Mouse (Mus musculus) kidney, adult 11 months (tissue): ENCODE measurements around the gene Efcab2.

ENCODE experiments used
- DNase-seq: peaks from one replicate; pipeline ENCODE4 v3.0.0; 2022

Gene Efcab2

GRCm38 (mm10) chr1:178485868-178486220 is 80.0 kb downstream of the Efcab2 start:
- DNase-seq, result no peak

DNA sequence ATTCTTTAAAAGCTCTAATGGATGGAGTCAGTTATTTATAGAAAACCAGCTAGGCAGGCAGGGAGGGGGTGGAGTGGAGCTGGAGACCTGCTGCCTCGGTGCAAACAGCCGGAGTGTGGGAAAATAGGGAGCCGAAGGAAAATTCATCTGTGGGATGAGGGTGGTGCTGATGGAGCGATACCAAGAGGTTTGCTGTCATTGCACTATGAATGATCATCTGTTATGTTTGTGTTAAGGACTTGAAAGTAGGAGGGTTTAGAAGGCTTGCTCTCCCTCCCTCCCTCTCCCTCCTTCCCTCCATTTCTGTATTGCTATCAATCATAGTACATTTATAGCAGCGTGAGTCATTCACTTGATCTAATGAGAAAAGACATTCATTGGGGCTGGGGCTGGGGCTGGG is 80.9 kb downstream of the Efcab2 start:
- DNase-seq, result no peak

DNA sequence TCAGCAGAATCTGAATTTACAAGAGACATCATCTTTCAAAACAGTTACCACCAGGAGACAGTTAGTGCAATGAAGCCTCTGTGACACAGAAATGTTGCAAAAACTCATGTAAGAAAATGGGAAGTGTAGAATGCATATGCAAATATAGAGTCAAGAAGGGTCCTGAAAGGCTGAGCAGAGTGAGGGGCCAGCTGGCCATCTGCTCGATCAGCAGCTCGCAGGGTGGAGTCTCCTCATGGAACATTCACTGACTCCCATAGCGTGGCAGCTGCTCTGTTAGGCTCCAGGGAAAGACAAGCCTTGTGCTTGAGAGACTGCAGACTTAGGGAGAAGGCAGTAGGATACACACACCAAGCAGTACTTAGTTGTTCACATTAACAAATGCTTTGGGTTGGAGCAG is 83.2 kb downstream of the Efcab2 start:
- DNase-seq, result no peak

- no peak for DNase-seq
Observed at GRCm38 (mm10) chr1:178491733-178492132, 85.8 kb downstream of the Efcab2 start.

- DNase-seq, result no peak
Observed at GRCm38 (mm10) chr1:178492493-178492892, 86.6 kb downstream of the Efcab2 start.

GRCm38 (mm10) chr1:178496186-178496585 is 90.3 kb downstream of the Efcab2 start:
- no peak for DNase-seq

DNA sequence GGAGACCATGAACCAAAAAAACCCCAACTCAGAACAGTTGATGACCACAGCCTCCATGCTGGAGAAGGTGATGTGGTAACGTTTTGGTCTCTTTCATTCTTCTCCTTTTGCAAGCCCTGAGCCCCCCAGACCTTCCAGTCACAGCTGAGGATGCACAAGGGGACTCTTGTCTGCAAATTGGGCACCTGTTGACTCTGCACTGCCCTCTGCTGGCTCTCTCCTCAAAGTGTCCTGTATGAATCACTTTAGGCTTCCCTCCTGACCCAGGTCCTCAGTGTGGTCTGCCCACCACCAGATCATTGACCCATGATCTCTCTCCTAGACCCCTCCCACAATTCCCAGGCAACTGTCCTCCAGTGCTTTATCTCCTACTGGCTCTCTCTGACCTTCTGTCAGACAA is 91.0 kb downstream of the Efcab2 start:
- no peak for DNase-seq

DNA sequence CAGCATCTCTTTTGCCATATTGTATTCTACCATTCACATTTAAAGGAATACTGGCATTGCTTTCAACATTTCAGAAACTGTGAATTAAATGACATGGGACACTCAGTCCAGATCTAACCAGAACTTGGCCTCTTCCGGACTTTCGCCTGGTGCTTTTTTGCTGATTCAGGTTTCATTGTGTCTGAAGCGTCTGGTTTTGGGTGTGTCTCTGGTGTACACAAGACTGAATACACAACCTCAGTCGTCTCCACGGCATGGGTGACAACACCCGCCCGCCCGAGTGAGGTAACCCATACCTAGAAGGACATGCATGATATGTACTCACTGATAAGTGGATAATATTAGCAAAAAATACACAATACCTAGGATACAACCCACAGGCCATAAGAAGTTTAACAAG is 101.1 kb downstream of the Efcab2 start:
- no peak for DNase-seq

DNA sequence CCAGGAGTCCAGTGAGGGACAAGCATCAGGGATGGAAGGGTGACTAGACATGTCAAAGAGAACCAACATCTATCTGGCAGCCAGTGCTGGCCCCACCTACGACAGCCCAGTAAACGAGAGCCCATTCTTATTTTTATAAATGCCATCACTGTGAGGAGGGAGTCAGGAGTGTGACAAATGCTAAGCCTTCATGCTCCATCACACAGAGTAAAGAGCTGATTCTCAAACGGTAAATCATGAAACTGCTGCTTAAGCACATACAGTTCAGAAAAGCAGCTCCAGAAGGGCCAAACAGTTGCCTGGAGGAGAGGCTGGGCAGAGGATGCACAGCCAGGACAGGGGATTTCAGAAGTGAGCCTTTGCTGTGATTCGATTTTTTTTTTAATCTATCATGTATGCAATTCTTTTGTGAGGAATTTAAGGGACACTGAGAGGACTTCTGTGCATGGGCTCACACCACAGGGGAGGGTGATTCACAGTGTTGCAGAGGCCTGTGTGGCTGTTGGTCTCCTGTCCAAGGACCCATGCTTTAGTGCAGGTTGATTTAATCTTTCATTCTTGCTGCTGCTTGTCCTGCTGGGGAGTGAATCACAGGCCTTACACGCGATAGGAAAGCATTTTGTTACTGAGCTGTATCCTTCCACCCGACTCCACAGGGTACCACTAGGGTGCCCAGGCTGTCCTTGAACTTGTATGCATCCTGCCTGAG is 106.6 kb downstream of the Efcab2 start:
- DNase-seq, result no peak

DNA sequence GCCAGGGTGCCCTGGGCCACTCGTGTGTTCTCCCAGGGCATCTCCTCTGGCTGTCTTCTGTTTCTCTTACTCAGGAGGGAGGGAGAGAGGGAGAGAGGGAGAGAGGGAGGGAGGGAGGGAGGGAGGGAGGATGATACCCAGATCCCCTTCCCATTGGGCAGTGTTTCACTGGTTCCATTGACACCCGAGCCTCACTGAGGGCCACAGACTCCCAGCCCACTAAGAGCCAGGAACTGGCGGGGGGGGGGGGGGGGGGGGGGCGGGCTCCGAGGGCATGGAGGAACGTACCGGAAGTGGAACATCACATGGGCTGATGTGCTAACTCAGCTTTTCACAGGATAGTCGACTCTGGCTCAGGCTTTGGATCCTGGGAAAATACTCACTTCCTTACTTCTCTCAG is 108.1 kb downstream of the Efcab2 start:
- DNase-seq, result no peak

- no peak for DNase-seq
Observed at GRCm38 (mm10) chr1:178515839-178516238, 110.0 kb downstream of the Efcab2 start.

- DNase-seq, result no peak
Observed at GRCm38 (mm10) chr1:178522389-178522788, 116.5 kb downstream of the Efcab2 start.

- DNase-seq, result no peak
Observed at GRCm38 (mm10) chr1:178523152-178523551, 117.3 kb downstream of the Efcab2 start.

DNA sequence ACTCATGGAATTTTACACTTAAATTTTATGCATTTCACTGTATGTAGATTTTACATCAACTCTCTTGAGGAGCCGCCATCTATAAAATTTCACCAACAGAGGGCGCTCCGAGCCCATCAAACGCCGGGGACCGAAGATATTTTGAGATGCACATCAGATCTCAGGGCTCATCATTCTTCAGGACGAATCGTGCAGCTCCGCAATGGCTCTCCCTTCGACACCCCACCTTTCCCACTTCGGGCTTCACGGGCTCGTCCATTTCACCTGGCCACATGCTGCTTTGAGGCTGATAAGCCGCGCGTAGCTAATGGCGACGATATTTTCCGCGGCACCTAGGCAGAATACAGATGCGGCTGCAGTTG is 121.3 kb downstream of the Efcab2 start:
- peak; percentile 46 for DNase-seq

DNA sequence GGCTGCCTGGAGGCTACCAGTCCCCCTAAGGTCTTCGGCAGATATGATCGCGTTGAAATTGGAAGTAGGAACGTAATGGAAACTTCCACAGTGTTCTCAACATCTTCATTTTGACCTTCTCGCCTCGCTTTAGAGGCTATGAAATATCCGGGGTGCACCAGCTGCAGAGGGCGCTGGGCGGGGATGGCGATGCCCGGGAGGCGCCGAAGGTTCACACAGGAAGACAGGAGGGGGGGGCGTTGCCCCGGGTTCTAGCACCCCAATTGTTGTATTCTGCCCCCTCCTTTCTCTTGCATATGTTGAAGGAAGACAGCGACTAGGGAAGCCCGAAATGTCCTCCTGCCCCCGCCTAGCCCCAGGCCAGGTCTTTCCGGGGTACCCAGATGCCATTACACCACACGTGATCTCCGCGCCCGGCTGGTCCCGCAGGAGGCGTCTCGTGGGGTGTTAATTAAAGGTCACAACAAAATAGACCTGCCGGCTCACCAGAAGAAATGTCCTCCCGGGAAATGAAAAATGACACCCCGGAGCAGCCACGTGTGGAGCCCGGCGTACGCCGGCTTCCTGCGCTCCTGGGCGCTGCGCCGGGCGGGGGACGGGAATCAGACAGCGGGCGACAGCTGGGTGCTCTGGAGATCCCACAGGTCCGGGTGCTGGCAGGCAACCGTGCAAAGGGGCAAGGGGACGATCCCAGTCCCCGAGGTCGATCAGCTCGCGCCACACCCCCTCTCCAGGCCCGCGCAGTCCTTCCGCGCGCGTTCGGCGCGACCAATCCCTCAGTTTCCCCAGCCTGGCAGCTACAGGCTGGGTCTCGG is 121.9 kb downstream of the Efcab2 start:
- DNase-seq, result peak; percentile 35

DNA sequence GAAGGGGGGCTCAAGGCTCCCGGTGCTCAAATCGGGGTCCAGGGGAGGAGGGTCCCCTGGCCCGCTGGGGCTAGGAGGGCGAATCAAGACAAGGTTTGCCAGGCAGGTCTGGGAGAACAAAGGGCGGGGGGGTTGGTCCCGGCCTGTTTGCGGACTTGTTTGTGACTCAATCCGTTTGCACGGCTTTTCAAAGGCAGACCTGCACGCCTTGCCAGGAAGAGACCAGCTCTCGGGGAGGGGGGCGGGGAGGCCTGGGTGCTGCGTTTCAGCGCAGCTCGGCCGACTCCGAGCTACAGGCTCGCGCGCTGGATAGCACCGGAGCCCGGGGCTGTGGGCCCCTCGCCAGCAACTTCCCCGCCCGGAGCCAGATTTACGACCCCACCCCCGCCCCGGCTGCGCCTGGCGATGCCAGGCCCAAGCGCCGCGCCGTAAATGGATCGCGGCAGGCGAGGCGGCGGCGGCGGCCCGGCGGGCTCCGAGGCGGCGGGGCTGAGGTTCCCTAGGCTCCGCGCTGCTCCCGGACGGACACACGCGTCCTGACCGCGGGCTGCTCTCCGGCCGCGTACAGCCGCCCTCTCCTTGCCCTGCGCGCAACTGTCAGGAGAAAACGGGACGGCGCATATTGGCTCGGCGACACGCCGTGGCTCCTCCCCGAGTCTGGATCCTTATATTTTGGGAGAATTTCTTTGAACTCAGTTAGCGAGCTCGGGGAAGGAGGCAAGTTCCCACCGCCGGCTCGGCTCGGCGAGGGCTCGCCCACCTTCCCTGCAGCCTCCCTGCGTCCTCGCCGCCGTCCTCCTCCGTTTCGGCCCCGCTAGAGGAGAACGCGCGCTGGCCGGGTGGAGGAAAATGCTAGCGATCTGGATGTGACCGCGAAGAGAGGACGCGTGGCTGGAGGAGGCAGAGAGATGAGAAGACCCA is 122.8 kb downstream of the Efcab2 start, which contains the start of gene Kif26b:
Gene Kif26b, plus strand, starts transcription at position 695 of the 921 bp plus-strand sequence.
- DNase-seq, result peak; percentile 11

- no peak for DNase-seq
Observed at GRCm38 (mm10) chr1:178529512-178530300, 123.8 kb downstream of the Efcab2 start.

- DNase-seq, result peak; percentile 72
Observed at GRCm38 (mm10) chr1:178530301-178531078, 124.6 kb downstream of the Efcab2 start.
